Comparison of ENCODE assay signal across 8 mouse cellular contexts in the genomic region with DNA sequence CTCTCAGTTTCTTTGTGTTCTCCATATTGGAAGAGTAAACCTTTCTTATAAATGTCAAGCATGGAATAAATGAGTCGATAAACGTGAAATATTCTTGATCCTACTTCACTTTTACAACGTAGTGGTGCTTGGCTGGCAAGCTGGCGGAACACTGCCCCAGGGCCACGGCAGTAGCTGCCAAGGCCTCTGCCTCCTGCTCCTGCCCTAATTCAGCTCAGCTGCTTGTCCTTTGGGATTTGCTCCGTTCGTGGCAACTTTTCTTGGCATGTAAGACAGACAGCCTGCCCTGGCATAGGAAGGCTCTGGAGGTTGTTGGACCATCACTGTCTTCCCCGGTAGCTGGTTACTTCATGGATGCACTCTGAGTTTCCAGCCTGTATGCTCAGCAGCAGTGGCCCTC. TPM values are rescaled to one million over a fixed set of nuclear protein-coding genes. Genes with fewer than 3 reads are reported as not detected.
DNase-seq lines count a peak whose midpoint lies in the region; ATAC-seq lines count a peak whose summit lies in the region.

No protein-coding gene starts in this region.

- DNase-seq in heart, postnatal 25 days (ENCODE audit: low spot score): no peak
- peak; percentile 76 for DNase-seq in Muller cell, postnatal 12 days (ENCODE audit: inconsistent ontology term)
- peak; percentile 71 for DNase-seq in cerebellum, adult 11-12 months
- peak; percentile 53 for DNase-seq in kidney, postnatal 14 days
- no peak for DNase-seq in thymus, adult 18-20 months
- DNase-seq in layer of hippocampus, adult 9-10 months (ENCODE audit: low spot score): no peak

- H3K36me3 ChIP-seq in heart, embryonic 14.5 days (ENCODE audit: control insufficient read depth, insufficient read depth, low read length): no peaks in the 10 kb centered on the region

- peak overlapping the region; percentile 21 to 33; a peak in 2 of 4 replicates for H3K27ac ChIP-seq in heart, embryonic 14.5 days (replicated peaks in 1 of 2; ENCODE audit: control insufficient read depth in 1 of 2, insufficient read depth in 1 of 2, low read depth in 2 of 2, low read length in 2 of 2)

- H3K4me3 ChIP-seq in heart, embryonic 14.5 days (ENCODE audit: control insufficient read depth in 1 of 2, insufficient read depth in 1 of 2, low read depth in 1 of 2, low read length in 2 of 2): no peak overlapping the region

- H3K4me1 ChIP-seq in heart, embryonic 14.5 days (ENCODE audit: control insufficient read depth in 2 of 2, insufficient read depth in 2 of 2, low read length in 2 of 2): peaks cover 31 to 68% of the 10 kb centered on the region in 2 experiments

- H3K4me2 ChIP-seq in heart, embryonic 14.5 days (ENCODE audit: low read length): no peak overlapping the region

- H3K27me3 ChIP-seq in heart, embryonic 14.5 days (ENCODE audit: control insufficient read depth, insufficient read depth, low read length): no peaks in the 10 kb centered on the region

- peak overlapping the region; percentile 50 for H3K9ac ChIP-seq in heart, embryonic 14.5 days (ENCODE audit: low read length)

- intact Hi-C loops in heart, postnatal 25 days (cut with DNase I): loop anchor here (5.0 kb wide), 1 partner anchor 64 kb away; no protein-coding TSS in a partner anchor

- no peak for ATAC-seq in heart, embryonic 14.5 days (ENCODE audit: insufficient number of reproducible peaks, insufficient read depth, low FRiP score, low read depth)
- ATAC-seq in frontal cortex, adult (ENCODE audit: low TSS enrichment): no peak

- 68% methylated on average over 8 of the region's 8 CpGs for WGBS in heart, embryonic 14.5 days

- H3K9me3 ChIP-seq in heart, embryonic 14.5 days (ENCODE audit: control insufficient read depth, low read length): 0 out of 2 replicates have a peak, but pooled peaks cover 3% of the 10 kb centered on the region

RNA-seq across cellular contexts. Expression of gene Reep3, which starts 19.5 kb away (rescaled TPM):
- polyA plus RNA-seq in heart, embryonic 14.5 days (2014; fragmentation: Nextera tagmentation; extraction: Ambion mirVana): 28.7 and 31.5 TPM in 2 replicates
- total RNA-seq in heart, postnatal 25 days (2021): 10 to 100 TPM; 21.4 to 22.9 TPM

RNA-seq across cellular contexts. Expression of gene Jmjd1c, which starts 20.3 kb away (rescaled TPM):
- polyA plus RNA-seq in heart, embryonic 14.5 days (2014; fragmentation: Nextera tagmentation; extraction: Ambion mirVana): 42.4 and 43.4 TPM in 2 replicates
- total RNA-seq in heart, postnatal 25 days (2021): 10 to 100 TPM; 38.5 to 40.9 TPM

Comparison
In these comparisons a context has a peak if more than half of its experiments do, and no peak if none do; other contexts are left out.
1. DNase-seq: peak in Muller cell, postnatal 12 days (single experiment), cerebellum, adult 11-12 months (single experiment) and kidney, postnatal 14 days (single experiment); none in heart, postnatal 25 days (single experiment), thymus, adult 18-20 months (0 of 2) and layer of hippocampus, adult 9-10 months (single experiment).